Comparison of ENCODE assay signal across 10 mouse cellular contexts in genomic region chr6:66973180-66973579, GRCm38 (mm10).
A peak's percentile ranks its signal among the peaks of the same experiment; 100 is the strongest.
DNase-seq lines count a peak whose midpoint lies in the region; ATAC-seq and TF ChIP-seq lines count a peak whose summit lies in the region.
"Had no signal": no experiment of that assay in that cellular context is flagged by ENCODE, and none has a peak within 500 bp of the region (broad histone marks: within the 10 kb centered on the region; RNA-seq: fewer than 3 reads in every experiment).

No protein-coding gene starts in this region.

- TF ChIP-seq POLR2A in MEL (IDR thresholded peaks at IDR 0.05; ENCODE audit: control insufficient read depth in 1 of 2, insufficient read depth in 1 of 2, low read depth in 1 of 2, low read length in 2 of 2, poor library complexity in 1 of 2), result no peak
- no peak for TF ChIP-seq POLR2A in spleen, adult 2 months (IDR thresholded peaks at IDR 0.05; ENCODE audit: low read depth, low read length)

- no peak overlapping the region for H3K4me2 ChIP-seq in limb, embryonic 11.5 days (ENCODE audit: low read depth, severe bottlenecking)
- no peak overlapping the region for H3K4me2 ChIP-seq in hindbrain, embryonic 11.5 days (replicated peaks; ENCODE audit: low read depth, low read length)
- H3K4me2 ChIP-seq: midbrain, embryonic 11.5 days had no signal

- no peak overlapping the region for H3K9ac ChIP-seq in limb, embryonic 11.5 days (ENCODE audit: low read length)
- H3K9ac ChIP-seq in MEL (ENCODE audit: control insufficient read depth, low read depth, low read length, poor library complexity, severe bottlenecking), result no peak overlapping the region
- no peak overlapping the region for H3K9ac ChIP-seq in hindbrain, embryonic 11.5 days (ENCODE audit: low read depth, low read length)

- TF ChIP-seq EP300 in MEL (IDR thresholded peaks at IDR 0.05; ENCODE audit: low read depth in 1 of 2, low read length in 2 of 2), result peak; percentile 57 to 64

- ATAC-seq in limb, embryonic 11.5 days (ENCODE audit: insufficient number of reproducible peaks, low FRiP score, low TSS enrichment, low read depth), result peak; percentile 60
- ATAC-seq in hematopoietic stem cell, adult 5-6 weeks (replicated peaks in 1 of 2; ENCODE audit: insufficient read depth in 1 of 2, low FRiP score in 2 of 2, low TSS enrichment in 1 of 2, low read depth in 1 of 2, poor library complexity in 2 of 2, severe bottlenecking in 2 of 2), result peak; percentile 95 to 97
- no peak for ATAC-seq in hindbrain, embryonic 11.5 days (ENCODE audit: low FRiP score)

- H3K27me3 ChIP-seq in limb, embryonic 11.5 days (ENCODE audit: control insufficient read depth, insufficient read depth, low read length), result no peaks in the 10 kb centered on the region
- no peaks in the 10 kb centered on the region for H3K27me3 ChIP-seq in limb, embryonic 10.5 days (ENCODE audit: low read depth, poor library complexity, severe bottlenecking)
- H3K27me3 ChIP-seq in MEL (ENCODE audit: control insufficient read depth in 1 of 2, insufficient read depth in 2 of 2, low read length in 2 of 2), result no peaks in the 10 kb centered on the region
- H3K27me3 ChIP-seq in spleen, adult 2 months (ENCODE audit: control insufficient read depth, insufficient read depth, low read length), result no peaks in the 10 kb centered on the region
- H3K27me3 ChIP-seq in hindbrain, embryonic 11.5 days (ENCODE audit: control insufficient read depth, insufficient read depth, low read length), result no peaks in the 10 kb centered on the region

- TF ChIP-seq CTCF in MEL (IDR thresholded peaks at IDR 0.05 in 2 of 3, conservative IDR thresholded peaks at IDR 0.05 in 1 of 3; ENCODE audit: control insufficient read depth in 1 of 3, insufficient read depth in 1 of 3, low read depth in 2 of 3, low read length in 3 of 3, poor library complexity in 1 of 3, severe bottlenecking in 1 of 3), result peak in 1 of 3 experiments; percentile 57; a peak in 2 of 6 replicates
- TF ChIP-seq CTCF in spleen, adult 2 months (IDR thresholded peaks at IDR 0.05; ENCODE audit: extremely low read depth, insufficient read depth, insufficient read length, insufficient replicate concordance), result no peak

- no peaks in the 10 kb centered on the region for H3K9me3 ChIP-seq in limb, embryonic 11.5 days (ENCODE audit: control insufficient read depth, low read length)
- H3K9me3 ChIP-seq in limb, embryonic 10.5 days (replicated peaks), result no peaks in the 10 kb centered on the region
- H3K9me3 ChIP-seq in MEL (replicated peaks; ENCODE audit: insufficient read depth, low read length), result no peaks in the 10 kb centered on the region
- H3K9me3 ChIP-seq in hindbrain, embryonic 11.5 days (ENCODE audit: control insufficient read depth, low read length), result no peaks in the 10 kb centered on the region

- WGBS in limb, embryonic 11.5 days, result 18% methylated on average over 3 of the region's 3 CpGs
- WGBS in limb, embryonic 10.5 days, result 18% methylated on average over 3 of the region's 3 CpGs
- WGBS in spleen, adult 2 months, result 5% methylated on average over 3 of the region's 3 CpGs
- 29% methylated on average over 3 of the region's 3 CpGs for WGBS in hindbrain, embryonic 11.5 days

- H3K36me3 ChIP-seq in limb, embryonic 11.5 days (ENCODE audit: control insufficient read depth, insufficient read depth, low read length), result no peaks in the 10 kb centered on the region
- no peaks in the 10 kb centered on the region for H3K36me3 ChIP-seq in limb, embryonic 10.5 days
- H3K36me3 ChIP-seq in MEL (ENCODE audit: control insufficient read depth in 1 of 2, insufficient read depth in 2 of 2, low read length in 2 of 2), result peaks cover 2 to 11% of the 10 kb centered on the region in 2 experiments
- H3K36me3 ChIP-seq in spleen, adult 2 months (ENCODE audit: control insufficient read depth, insufficient read depth, low read length), result no peaks in the 10 kb centered on the region
- H3K36me3 ChIP-seq in hindbrain, embryonic 11.5 days (ENCODE audit: control insufficient read depth, insufficient read depth, low read length), result no peaks in the 10 kb centered on the region

- no peaks in the 10 kb centered on the region; the same call in 1 of the 2 replicates for H3K79me2 ChIP-seq in MEL (ENCODE audit: control insufficient read depth, insufficient read depth, low read length, poor library complexity)

- H3K4me1 ChIP-seq in limb, embryonic 11.5 days (ENCODE audit: control insufficient read depth, insufficient read depth, low read length), result peaks cover 10% of the 10 kb centered on the region
- H3K4me1 ChIP-seq in limb, embryonic 10.5 days, result peaks cover 30% of the 10 kb centered on the region
- H3K4me1 ChIP-seq in MEL (ENCODE audit: control insufficient read depth in 1 of 2, insufficient read depth in 2 of 2, low read length in 2 of 2), result peaks cover 7 to 10% of the 10 kb centered on the region in 2 experiments
- peaks cover 9% of the 10 kb centered on the region for H3K4me1 ChIP-seq in spleen, adult 2 months (ENCODE audit: control insufficient read depth, insufficient read depth, insufficient read length)
- H3K4me1 ChIP-seq in hindbrain, embryonic 11.5 days (replicated peaks; ENCODE audit: control insufficient read depth, insufficient read depth, low read length), result no peaks in the 10 kb centered on the region

- DNase-seq in limb, embryonic 11.5 days (ENCODE audit: low spot score), result peak; percentile 53
- no peak for DNase-seq in limb, embryonic 10.5 days (ENCODE audit: low spot score)
- DNase-seq in MEL (ENCODE audit: low read depth, low spot score), result peak; percentile 90
- peak; percentile 34 to 60 for DNase-seq in spleen, adult 2 months (ENCODE audit: low read depth in 1 of 2, low spot score in 2 of 2)
- no peak for DNase-seq in layer of hippocampus, adult 9-10 months (ENCODE audit: low spot score)
- no peak for DNase-seq in hindbrain, embryonic 11.5 days (ENCODE audit: low spot score)
- DNase-seq in cerebellum, adult 18-20 months, result no peak
- DNase-seq: cerebellum, adult 2 months had no signal

- no peak overlapping the region for H3K4me3 ChIP-seq in limb, embryonic 11.5 days (ENCODE audit: low read depth, low read length)
- H3K4me3 ChIP-seq in limb, embryonic 10.5 days, result no peak overlapping the region
- H3K4me3 ChIP-seq in MEL (ENCODE audit: control insufficient read depth in 1 of 2, insufficient read depth in 1 of 2, low read depth in 2 of 2, low read length in 2 of 2), result no peak overlapping the region
- no peak overlapping the region for H3K4me3 ChIP-seq in spleen, adult 2 months (ENCODE audit: extremely low read depth, insufficient read depth, insufficient read length)
- H3K4me3 ChIP-seq in hindbrain, embryonic 11.5 days (ENCODE audit: low read depth, low read length), result no peak overlapping the region

- peak; percentile 66 for TF ChIP-seq RAD21 in MEL (IDR thresholded peaks at IDR 0.05; ENCODE audit: low read depth, low read length)

- H3K27ac ChIP-seq in limb, embryonic 11.5 days (replicated peaks; ENCODE audit: low read depth, low read length), result no peak overlapping the region
- H3K27ac ChIP-seq in limb, embryonic 10.5 days, result no peak overlapping the region
- H3K27ac ChIP-seq in MEL (ENCODE audit: control insufficient read depth, low read depth, low read length), result no peak overlapping the region
- H3K27ac ChIP-seq in spleen, adult 2 months (ENCODE audit: insufficient read depth, low read length), result no peak overlapping the region
- no peak overlapping the region for H3K27ac ChIP-seq in hindbrain, embryonic 11.5 days (ENCODE audit: low read depth, low read length)

TF ChIP-seq in MEL, 35 proteins besides CTCF, POLR2A, EP300 and RAD21 (continues in another document):
- TF ChIP-seq POLR2AphosphoS5 (IDR thresholded peaks at IDR 0.05; ENCODE audit: borderline replicate concordance, low read depth, low read length) (no peak), SMC3 (IDR thresholded peaks at IDR 0.05; ENCODE audit: low read depth, low read length) (peak; percentile 80), POLR2AphosphoS2 (IDR thresholded peaks at IDR 0.05; ENCODE audit: low read length) (no peak), ETS1 (IDR thresholded peaks at IDR 0.05; ENCODE audit: low read depth, low read length) (peak; percentile 71), GATA1 (IDR thresholded peaks at IDR 0.05; ENCODE audit: low read depth, low read length) (no peak; the same call in 1 of the 2 replicates), NELFE (IDR thresholded peaks at IDR 0.05; ENCODE audit: low read depth, low read length) (no peak), CHD2 (IDR thresholded peaks at IDR 0.05; ENCODE audit: low read length) (peak; percentile 80), ZKSCAN1 (IDR thresholded peaks at IDR 0.05; ENCODE audit: low read depth, low read length) (no peak), CHD1 (IDR thresholded peaks at IDR 0.05; ENCODE audit: low read depth, low read length) (no peak), NRF1 (IDR thresholded peaks at IDR 0.05; ENCODE audit: insufficient read depth, low read depth, low read length, poor library complexity, severe bottlenecking) (no peak), MAX (IDR thresholded peaks at IDR 0.05; ENCODE audit: low read length) (0 out of 2 replicates have a peak, but pooled peaks have one; percentile 53), MAFK (IDR thresholded peaks at IDR 0.05; ENCODE audit: borderline replicate concordance, low read depth, low read length) (peak; percentile 92), TAL1 (IDR thresholded peaks at IDR 0.05; ENCODE audit: low read length) (no peak), USF2 (IDR thresholded peaks at IDR 0.05; ENCODE audit: borderline replicate concordance in 1 of 2, insufficient read depth in 1 of 2, low read depth in 1 of 2, low read length in 2 of 2) (no peak), MXI1 (IDR thresholded peaks at IDR 0.05; ENCODE audit: low read depth, low read length) (peak; percentile 75; the same call in 1 of the 2 replicates), KAT2A (conservative IDR thresholded peaks at IDR 0.05; ENCODE audit: low read depth, low read length) (0 out of 2 replicates have a peak, but pooled peaks have one; percentile 24), RCOR1 (IDR thresholded peaks at IDR 0.05; ENCODE audit: low read depth, low read length) (0 out of 2 replicates have a peak, but pooled peaks have one; percentile 41), UBTF (IDR thresholded peaks at IDR 0.05; ENCODE audit: borderline replicate concordance, insufficient read depth, low read depth, low read length) (no peak), ZNF384 (IDR thresholded peaks at IDR 0.05; ENCODE audit: low read depth, low read length) (no peak), HCFC1 (IDR thresholded peaks at IDR 0.05; ENCODE audit: low read depth, low read length) (peak; percentile 46; the same call in 1 of the 2 replicates), E2F4 (IDR thresholded peaks at IDR 0.05; ENCODE audit: borderline replicate concordance, low read depth, low read length) (no peak), MYB (IDR thresholded peaks at IDR 0.05; ENCODE audit: low read depth, low read length) (no peak), ELF1 (IDR thresholded peaks at IDR 0.05; ENCODE audit: low read depth, low read length) (peak; percentile 75), MEF2A (IDR thresholded peaks at IDR 0.05; ENCODE audit: extremely low read depth, insufficient replicate concordance, low read depth, low read length, poor library complexity, severe bottlenecking) (no peak), GABPA (IDR thresholded peaks at IDR 0.05; ENCODE audit: low read depth, low read length) (no peak)

Comparison
In these comparisons a context has a peak if more than half of its experiments do, and no peak if none do; other contexts are left out.
1. DNase-seq: peak in limb, embryonic 11.5 days (single experiment), MEL (single experiment) and spleen, adult 2 months (2 of 2); none in limb, embryonic 10.5 days (single experiment), layer of hippocampus, adult 9-10 months (single experiment), hindbrain, embryonic 11.5 days (single experiment) and cerebellum, adult 18-20 months (0 of 2).